8 mouse cellular contexts compared by ENCODE assay signal in genomic region chr5:129778348-129778995, GRCm38 (mm10). TPM values are rescaled to one million over a fixed set of nuclear protein-coding genes. Genes with fewer than 3 reads are reported as not detected.
DNase-seq lines count a peak whose midpoint lies in the region; ATAC-seq and TF ChIP-seq lines count a peak whose summit lies in the region.

No protein-coding gene starts in this region.

- H3K4me1 ChIP-seq in kidney, embryonic 15.5 days, result peaks cover 15% of the 10 kb centered on the region
- H3K4me1 ChIP-seq in hindbrain, postnatal 0 days (ENCODE audit: insufficient read depth, low read length), result no peaks in the 10 kb centered on the region
- peaks cover 5% of the 10 kb centered on the region for H3K4me1 ChIP-seq in midbrain, postnatal 0 days (ENCODE audit: insufficient read depth, low read length)

- peak overlapping the region; percentile 69 for H3K9ac ChIP-seq in kidney, embryonic 15.5 days
- H3K9ac ChIP-seq in hindbrain, postnatal 0 days (replicated peaks; ENCODE audit: low read length), result peak overlapping the region; percentile 35
- H3K9ac ChIP-seq in midbrain, postnatal 0 days (replicated peaks; ENCODE audit: low read length, poor library complexity, severe bottlenecking), result peak overlapping the region; percentile 50

- peak overlapping the region; percentile 90 for H3K4me2 ChIP-seq in kidney, embryonic 15.5 days
- peak overlapping the region; percentile 72 for H3K4me2 ChIP-seq in hindbrain, postnatal 0 days (ENCODE audit: low read depth, low read length)
- H3K4me2 ChIP-seq in midbrain, postnatal 0 days (ENCODE audit: low read depth, low read length, poor library complexity, severe bottlenecking), result peak overlapping the region; percentile 87

- H3K27ac ChIP-seq in kidney, embryonic 15.5 days, result peak overlapping the region; percentile 66
- no peak overlapping the region for H3K27ac ChIP-seq in hindbrain, postnatal 0 days
- H3K27ac ChIP-seq in midbrain, postnatal 0 days (ENCODE audit: low read depth, low read length), result 0 out of 2 replicates have a peak overlapping the region, but pooled peaks have one; percentile 6

- no peak for ATAC-seq in kidney, embryonic 15.5 days (replicated peaks; ENCODE audit: low FRiP score)
- ATAC-seq in hindbrain, postnatal 0 days, result no peak
- ATAC-seq in midbrain, postnatal 0 days (ENCODE audit: low FRiP score), result no peak
- ATAC-seq in activated CD4-positive, CD25-positive, alpha-beta regulatory T cell, adult 4 months, result no peak

- WGBS in kidney, embryonic 15.5 days, result 33% methylated on average over 11 of the region's 11 CpGs
- 36% methylated on average over 11 of the region's 11 CpGs for WGBS in hindbrain, postnatal 0 days
- WGBS in midbrain, postnatal 0 days, result 43% methylated on average over 11 of the region's 11 CpGs

- no peak for DNase-seq in kidney, postnatal 36 days
- DNase-seq in brain, adult 2 months (ENCODE audit: low read depth, low spot score), result peak; percentile 16
- no peak for DNase-seq in hindbrain, postnatal 0 days (ENCODE audit: low spot score)
- DNase-seq in midbrain, postnatal 0 days (ENCODE audit: low spot score), result no peak
- DNase-seq in layer of hippocampus, postnatal 14 days (ENCODE audit: low spot score in 2 of 2), result no peak
- no peak for DNase-seq in urinary bladder, adult 18-20 months (ENCODE audit: low spot score in 2 of 2)

- H3K9me3 ChIP-seq in kidney, embryonic 15.5 days (replicated peaks), result no peaks in the 10 kb centered on the region
- H3K9me3 ChIP-seq in hindbrain, postnatal 0 days (ENCODE audit: low read length), result no peaks in the 10 kb centered on the region
- H3K9me3 ChIP-seq in midbrain, postnatal 0 days (ENCODE audit: low read length), result no peaks in the 10 kb centered on the region

- TF ChIP-seq CTCF in hindbrain, postnatal 0 days (IDR thresholded peaks at IDR 0.05; ENCODE audit: low read depth), result no peak
- TF ChIP-seq CTCF in midbrain, postnatal 0 days (IDR thresholded peaks at IDR 0.05), result no peak

- no peaks in the 10 kb centered on the region for H3K36me3 ChIP-seq in kidney, embryonic 15.5 days
- H3K36me3 ChIP-seq in hindbrain, postnatal 0 days (ENCODE audit: insufficient read depth, low read length), result no peaks in the 10 kb centered on the region
- no peaks in the 10 kb centered on the region for H3K36me3 ChIP-seq in midbrain, postnatal 0 days (ENCODE audit: insufficient read depth, low read length)

- H3K4me3 ChIP-seq in kidney, embryonic 15.5 days (replicated peaks), result peak overlapping the region; percentile 63
- H3K4me3 ChIP-seq in hindbrain, postnatal 0 days (ENCODE audit: low read length), result peak overlapping the region; percentile 53
- peak overlapping the region; percentile 51 for H3K4me3 ChIP-seq in midbrain, postnatal 0 days (ENCODE audit: low read depth, low read length)

- H3K27me3 ChIP-seq in kidney, embryonic 15.5 days, result no peaks in the 10 kb centered on the region
- no peaks in the 10 kb centered on the region for H3K27me3 ChIP-seq in hindbrain, postnatal 0 days (ENCODE audit: insufficient read depth, low read length)
- no peaks in the 10 kb centered on the region for H3K27me3 ChIP-seq in midbrain, postnatal 0 days (ENCODE audit: insufficient read depth, low read length)

RNA-seq across cellular contexts. Expression of gene Psph, which starts 8.8 kb away (rescaled TPM):
- polyA plus RNA-seq in kidney, embryonic 15.5 days (2015; fragmentation: Nextera tagmentation; extraction: Ambion mirVana), result 59.8 and 62.4 TPM in 2 replicates
- 28.3 and 31.0 TPM in 2 replicates for total RNA-seq in hindbrain, postnatal 0 days (2014; rRNA removed)
- polyA plus RNA-seq in hindbrain, postnatal 0 days (2015; fragmentation: Nextera tagmentation; extraction: Ambion mirVana), result 55.3 and 58.1 TPM in 2 replicates
- 18.5 and 33.1 TPM in 2 replicates for total RNA-seq in midbrain, postnatal 0 days (2014; rRNA removed)
- polyA plus RNA-seq in midbrain, postnatal 0 days (2015; fragmentation: Nextera tagmentation; extraction: Ambion mirVana), result 40.3 and 42.0 TPM in 2 replicates
- total RNA-seq in layer of hippocampus, postnatal 14 days (2021), result 10 to 100 TPM; 29.6 to 30.2 TPM
- polyA plus RNA-seq in activated CD4-positive, CD25-positive, alpha-beta regulatory T cell, adult 4 months (2017; shearing (Covaris generic)), result 10 to 100 TPM; 55.0 to 73.8 TPM

RNA-seq across cellular contexts. Expression of gene Nipsnap2, which starts 53.6 kb away (rescaled TPM):
- 141 and 144 TPM in 2 replicates for polyA plus RNA-seq in kidney, embryonic 15.5 days (2015; fragmentation: Nextera tagmentation; extraction: Ambion mirVana)
- 72.3 and 75.7 TPM in 2 replicates for total RNA-seq in hindbrain, postnatal 0 days (2014; rRNA removed)
- 115 and 125 TPM in 2 replicates for polyA plus RNA-seq in hindbrain, postnatal 0 days (2015; fragmentation: Nextera tagmentation; extraction: Ambion mirVana)
- 66.7 and 79.0 TPM in 2 replicates for total RNA-seq in midbrain, postnatal 0 days (2014; rRNA removed)
- 108 and 109 TPM in 2 replicates for polyA plus RNA-seq in midbrain, postnatal 0 days (2015; fragmentation: Nextera tagmentation; extraction: Ambion mirVana)
- total RNA-seq in layer of hippocampus, postnatal 14 days (2021), result 10 to 100 TPM; 81.8 to 88.3 TPM
- polyA plus RNA-seq in activated CD4-positive, CD25-positive, alpha-beta regulatory T cell, adult 4 months (2017; shearing (Covaris generic)), result 10 to 100 TPM; 65.5 to 74.7 TPM
